ENCODE assay signal across 17 mouse cellular contexts in the genomic region with DNA sequence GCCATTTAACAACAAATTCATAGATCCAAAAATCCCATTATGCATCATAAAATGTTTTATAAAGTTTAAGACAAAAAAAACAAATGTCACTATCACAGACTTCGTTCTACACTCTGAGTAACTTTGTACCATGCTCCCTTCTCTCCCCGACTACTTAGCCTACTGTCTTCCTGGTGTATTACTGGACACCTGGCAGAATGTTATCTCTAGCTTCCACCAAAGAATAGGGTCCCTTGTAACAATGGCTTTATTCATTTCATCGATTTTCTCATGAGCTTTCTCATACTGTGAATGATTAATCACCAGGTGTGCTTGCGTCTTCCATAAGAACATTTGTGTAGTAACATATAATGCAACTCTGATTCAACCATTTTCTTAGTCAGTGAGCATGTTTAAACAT.
"Had no signal": no experiment of that assay in that cellular context is flagged by ENCODE, and none has a peak within 500 bp of the region (broad histone marks: within the 10 kb centered on the region; RNA-seq: fewer than 3 reads in every experiment).

No protein-coding gene starts in this region.

- ATAC-seq: midbrain, embryonic 16.5 days had no signal

- H3K27ac ChIP-seq: midbrain, embryonic 10.5 days; midbrain, embryonic 12.5 days; neural tube, embryonic 13.5 days; neural tube, embryonic 15.5 days had no signal

- H3K4me1 ChIP-seq: midbrain, embryonic 10.5 days; midbrain, embryonic 12.5 days; neural tube, embryonic 15.5 days had no signal

- H3K36me3 ChIP-seq: midbrain, embryonic 10.5 days; midbrain, embryonic 12.5 days; neural tube, embryonic 13.5 days; neural tube, embryonic 15.5 days had no signal

- H3K4me2 ChIP-seq: lung, embryonic 14.5 days; midbrain, embryonic 12.5 days; neural tube, embryonic 13.5 days; neural tube, embryonic 15.5 days had no signal

- H3K4me3 ChIP-seq: midbrain, embryonic 10.5 days; midbrain, embryonic 12.5 days; myocyte; neural tube, embryonic 13.5 days; neural tube, embryonic 15.5 days had no signal

- H3K9ac ChIP-seq: lung, embryonic 14.5 days; midbrain, embryonic 12.5 days; neural tube, embryonic 13.5 days; neural tube, embryonic 15.5 days had no signal

- H3K9me3 ChIP-seq: midbrain, embryonic 10.5 days; midbrain, embryonic 12.5 days; neural tube, embryonic 13.5 days; neural tube, embryonic 15.5 days had no signal

- H3K27me3 ChIP-seq: midbrain, embryonic 12.5 days; neural tube, embryonic 13.5 days; neural tube, embryonic 15.5 days had no signal

- DNase-seq: lung, adult 18-20 months; lung, embryonic 14.5 days; lung, postnatal 10 days; lung, postnatal 4 days; midbrain, embryonic 14.5 days; retina, postnatal 1 day; right cerebral cortex, adult 18-20 months; right cerebral cortex, postnatal 25 days; thymus, adult 18-20 months; thymus, postnatal 25 days; thymus, postnatal 4 days had no signal
